Mouse (Mus musculus): Measurements from ENCODE around the gene Myh3. TPM values are rescaled to one million over a fixed set of nuclear protein-coding genes. Genes with fewer than 3 reads are reported as not detected.
"Not testable (repeated sequence)": the region's sequence is repeated elsewhere in the genome, so short reads cannot be mapped to it uniquely, and the experiment has no call there.

Myh3 gene
- total RNA-seq, 1 experiment from 2014 or later: 0.07 TPM

DNA sequence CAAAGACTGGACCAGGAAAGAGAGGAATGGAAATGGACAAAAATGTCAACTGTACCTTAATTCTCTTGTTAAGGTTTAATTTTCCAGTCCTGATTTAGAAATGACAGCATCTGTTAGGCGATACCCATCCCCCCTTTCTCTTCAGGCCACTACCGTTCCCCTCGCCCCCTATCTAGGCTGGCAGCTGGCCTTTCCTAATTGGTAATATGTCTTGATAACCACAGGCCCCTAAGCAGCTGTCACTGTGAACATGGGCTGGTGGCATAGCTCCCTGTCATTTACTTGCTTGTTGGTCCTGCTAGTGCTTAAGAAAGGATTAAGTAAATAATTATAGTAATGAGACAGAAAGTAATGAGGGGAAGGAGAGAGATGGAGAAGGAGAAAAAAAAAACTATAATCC lies 665 bp upstream of the Myh3 start:
- DNase-seq: no peak

- no peak for DNase-seq
Measured at GRCm38 (mm10) chr11:67078888-67079287, 788 bp downstream of the Myh3 start.

GRCm38 (mm10) chr11:67079740-67080139 lies 1.6 kb downstream of the Myh3 start:
- no peak for DNase-seq

- peak; percentile 71 for DNase-seq
Measured at GRCm38 (mm10) chr11:67080168-67080567, 2.1 kb downstream of the Myh3 start.

DNA sequence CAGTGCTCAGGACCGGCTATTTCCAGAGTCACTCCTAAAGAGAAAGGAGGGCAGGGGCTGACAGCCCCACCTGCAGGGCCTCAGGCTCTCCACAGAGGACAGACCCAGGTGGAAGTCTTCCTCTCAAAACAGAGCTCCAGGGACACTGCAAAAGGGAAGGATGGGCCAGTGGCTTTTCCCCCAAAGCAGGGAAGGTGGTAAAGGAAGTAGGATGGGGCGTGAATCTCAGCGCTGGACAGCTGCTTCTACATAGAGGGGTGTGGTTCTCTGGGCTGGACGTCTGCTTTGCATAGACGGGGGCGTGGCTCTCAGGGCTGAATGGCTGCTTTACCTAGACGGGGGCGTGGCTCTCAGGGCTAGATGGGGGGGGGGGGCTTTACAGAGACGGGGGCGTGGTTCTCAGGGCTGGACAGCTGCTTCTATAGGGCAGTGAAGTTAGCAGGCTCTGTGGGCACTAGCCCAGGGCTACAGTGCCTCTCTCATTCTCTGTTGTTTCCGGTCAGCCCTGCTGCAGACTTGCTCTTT lies 3.1 kb downstream of the Myh3 start:
- DNase-seq: peak; percentile 62

DNA sequence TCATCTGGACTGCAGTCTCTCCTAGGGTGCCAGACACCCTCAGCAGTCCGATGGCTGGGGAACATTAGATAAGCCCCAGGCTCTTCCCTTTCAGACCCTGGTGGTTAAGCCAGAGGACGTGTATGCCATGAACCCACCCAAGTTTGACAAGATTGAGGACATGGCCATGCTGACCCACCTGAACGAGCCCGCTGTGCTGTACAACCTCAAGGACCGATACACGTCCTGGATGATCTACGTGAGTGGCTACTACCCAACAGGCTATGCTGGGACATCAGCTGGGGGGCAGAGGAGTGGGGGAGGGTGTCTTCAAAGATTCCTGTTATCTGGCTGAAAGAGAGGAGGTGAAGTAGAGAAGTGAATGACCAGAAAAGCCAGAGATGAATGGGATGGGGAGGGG lies 4.1 kb downstream of the Myh3 start:
- no peak for DNase-seq

DNA sequence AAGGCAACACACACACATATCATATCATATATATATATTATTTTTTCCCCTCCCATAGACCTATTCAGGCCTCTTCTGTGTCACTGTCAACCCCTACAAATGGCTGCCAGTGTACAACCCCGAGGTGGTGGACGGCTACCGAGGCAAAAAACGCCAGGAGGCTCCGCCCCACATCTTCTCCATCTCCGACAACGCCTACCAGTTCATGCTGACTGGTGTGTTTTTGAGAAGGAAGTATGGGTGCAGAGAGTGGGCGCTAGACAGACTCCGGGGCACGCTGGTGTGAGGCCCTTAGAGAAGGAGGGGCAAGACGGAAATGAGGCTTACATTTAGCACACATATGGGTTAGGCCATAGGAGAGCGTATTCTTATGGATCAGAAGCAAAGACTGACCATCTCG lies 4.7 kb downstream of the Myh3 start:
- DNase-seq: no peak

DNA sequence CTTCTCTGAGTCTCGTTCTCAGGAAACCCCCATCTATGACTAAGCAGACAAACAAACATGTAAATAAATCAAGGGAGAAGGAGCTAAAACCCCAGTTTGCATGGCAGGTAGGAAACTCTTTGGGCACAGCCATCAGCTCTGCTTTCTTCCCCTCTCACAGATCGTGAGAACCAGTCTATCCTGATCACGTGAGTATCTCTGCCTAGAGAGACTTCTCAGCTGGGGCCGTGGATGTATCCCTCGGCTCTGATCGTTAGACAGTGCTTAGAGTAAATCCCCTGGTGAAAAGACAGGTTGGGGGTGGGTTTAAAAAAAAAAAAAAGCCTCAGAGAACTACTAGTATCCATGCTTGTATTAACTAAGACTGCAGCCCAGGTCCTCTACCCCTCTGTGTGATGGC lies 5.1 kb downstream of the Myh3 start:
- no peak for DNase-seq

DNA sequence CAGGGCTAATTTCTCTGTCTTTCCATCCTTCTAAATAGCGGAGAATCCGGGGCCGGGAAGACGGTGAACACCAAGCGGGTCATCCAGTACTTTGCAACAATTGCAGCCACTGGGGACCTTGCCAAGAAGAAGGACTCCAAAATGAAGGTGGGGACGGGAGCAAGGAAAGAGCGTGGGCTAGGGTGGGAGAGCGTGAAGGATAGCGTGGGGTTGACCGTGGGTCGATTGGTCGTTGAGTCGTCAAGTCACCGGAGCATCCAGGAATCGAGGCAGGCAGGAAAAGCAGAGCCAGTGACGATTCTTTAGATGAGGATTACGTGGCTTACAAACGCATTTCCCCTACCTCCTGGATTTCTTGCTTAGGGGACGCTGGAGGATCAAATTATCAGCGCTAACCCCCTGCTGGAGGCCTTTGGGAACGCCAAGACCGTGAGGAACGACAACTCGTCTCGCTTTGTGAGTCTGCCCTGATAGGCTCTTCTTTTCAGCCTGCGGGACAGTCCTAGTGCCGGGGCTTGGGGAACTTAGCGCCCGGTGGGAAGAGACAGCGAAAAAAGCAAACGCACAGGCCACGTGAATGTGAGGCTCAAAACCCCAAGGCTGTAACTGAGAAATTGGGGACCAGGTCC lies 5.7 kb downstream of the Myh3 start:
- no peak for DNase-seq

- DNase-seq: peak; percentile 84
Measured at GRCm38 (mm10) chr11:67085489-67085888, 7.4 kb downstream of the Myh3 start.

DNA sequence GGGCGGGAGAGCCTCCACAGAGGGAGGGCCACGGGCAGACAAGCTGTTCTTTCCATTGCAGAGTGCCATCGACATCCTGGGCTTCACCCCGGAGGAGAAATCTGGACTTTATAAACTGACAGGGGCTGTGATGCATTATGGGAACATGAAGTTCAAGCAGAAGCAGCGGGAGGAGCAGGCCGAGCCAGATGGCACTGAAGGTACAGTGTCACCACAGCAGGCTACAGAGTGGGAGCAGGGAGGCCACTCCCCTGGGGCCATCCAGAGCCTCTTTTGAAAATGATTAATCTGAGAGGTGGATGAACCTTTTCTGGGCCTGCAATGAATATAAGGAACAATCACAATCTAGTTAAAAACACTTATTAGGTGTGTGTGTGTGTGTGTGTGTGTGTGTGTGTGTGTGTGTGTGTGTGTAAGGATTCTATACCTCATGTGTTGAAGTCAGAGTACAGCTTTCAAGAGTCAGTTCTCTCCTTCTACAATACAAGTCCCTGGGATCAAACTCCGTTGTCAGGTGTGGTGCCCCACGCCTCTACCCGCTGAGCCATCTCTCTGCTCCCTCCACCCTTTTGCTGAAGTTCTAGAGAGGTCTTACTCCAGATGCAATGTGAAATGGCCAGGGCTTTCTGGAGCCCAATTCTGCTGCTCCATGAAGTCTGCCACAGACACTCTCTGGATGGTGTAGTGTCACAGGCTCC lies 8.5 kb downstream of the Myh3 start:
- peak; percentile 16 for DNase-seq

DNA sequence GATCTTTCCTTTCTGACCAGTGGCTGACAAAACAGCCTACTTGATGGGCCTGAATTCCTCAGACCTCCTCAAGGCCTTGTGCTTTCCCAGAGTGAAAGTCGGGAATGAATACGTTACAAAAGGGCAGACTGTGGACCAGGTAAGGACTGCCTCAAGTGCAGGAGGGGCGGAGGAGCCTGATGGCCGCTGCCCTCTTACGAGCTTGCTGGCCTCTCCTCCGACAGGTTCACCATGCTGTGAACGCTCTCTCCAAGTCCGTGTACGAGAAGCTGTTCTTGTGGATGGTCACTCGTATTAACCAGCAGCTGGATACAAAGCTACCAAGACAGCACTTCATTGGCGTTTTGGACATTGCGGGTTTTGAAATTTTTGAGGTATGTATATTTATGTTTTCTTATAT lies 9.1 kb downstream of the Myh3 start:
- DNase-seq: no peak

GRCm38 (mm10) chr11:67092354-67092753 lies 14.3 kb downstream of the Myh3 start:
- DNase-seq: not testable (repeated sequence)

DNA sequence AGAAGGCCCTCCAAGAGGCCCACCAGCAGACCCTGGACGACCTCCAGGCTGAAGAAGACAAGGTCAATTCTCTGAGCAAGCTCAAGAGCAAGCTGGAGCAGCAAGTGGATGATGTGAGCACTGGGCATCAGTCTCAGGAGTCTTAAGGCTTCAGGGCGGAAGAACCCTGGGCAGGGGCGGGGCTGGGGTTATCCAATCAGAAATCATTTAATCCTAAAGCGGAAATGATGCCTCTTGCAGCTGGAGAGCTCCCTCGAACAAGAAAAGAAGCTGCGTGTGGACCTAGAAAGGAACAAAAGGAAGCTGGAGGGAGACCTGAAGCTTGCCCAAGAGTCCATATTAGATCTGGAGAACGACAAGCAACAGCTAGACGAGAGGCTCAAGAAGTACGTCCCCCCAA lies 15.1 kb downstream of the Myh3 start:
- no peak for DNase-seq

- no peak for DNase-seq
Measured at GRCm38 (mm10) chr11:67093652-67094051, 15.6 kb downstream of the Myh3 start.

DNA sequence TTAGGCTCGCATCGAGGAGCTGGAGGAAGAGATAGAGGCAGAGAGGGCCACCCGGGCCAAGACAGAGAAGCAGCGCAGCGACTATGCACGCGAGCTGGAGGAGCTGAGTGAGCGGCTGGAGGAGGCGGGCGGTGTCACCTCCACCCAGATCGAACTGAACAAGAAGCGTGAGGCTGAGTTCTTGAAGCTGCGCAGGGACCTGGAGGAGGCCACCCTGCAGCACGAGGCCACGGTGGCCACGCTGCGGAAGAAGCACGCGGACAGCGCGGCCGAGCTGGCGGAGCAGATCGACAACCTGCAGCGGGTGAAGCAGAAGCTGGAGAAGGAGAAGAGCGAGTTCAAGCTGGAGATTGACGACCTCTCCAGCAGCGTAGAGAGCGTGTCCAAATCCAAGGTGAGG lies 16.4 kb downstream of the Myh3 start:
- no peak for DNase-seq

GRCm38 (mm10) chr11:67097709-67098108 lies 19.6 kb downstream of the Myh3 start:
- DNase-seq: no peak

- DNase-seq: no peak
Measured at GRCm38 (mm10) chr11:67098427-67098826, 20.3 kb downstream of the Myh3 start.

- DNase-seq: no peak
Measured at GRCm38 (mm10) chr11:67099241-67099640, 21.1 kb downstream of the Myh3 start.

GRCm38 (mm10) chr11:67100169-67100568 lies 22.1 kb downstream of the Myh3 start:
- peak; percentile 51 for DNase-seq

- DNase-seq: peak; percentile 70
Measured at GRCm38 (mm10) chr11:67101713-67102112, 23.6 kb downstream of the Myh3 start.

DNA sequence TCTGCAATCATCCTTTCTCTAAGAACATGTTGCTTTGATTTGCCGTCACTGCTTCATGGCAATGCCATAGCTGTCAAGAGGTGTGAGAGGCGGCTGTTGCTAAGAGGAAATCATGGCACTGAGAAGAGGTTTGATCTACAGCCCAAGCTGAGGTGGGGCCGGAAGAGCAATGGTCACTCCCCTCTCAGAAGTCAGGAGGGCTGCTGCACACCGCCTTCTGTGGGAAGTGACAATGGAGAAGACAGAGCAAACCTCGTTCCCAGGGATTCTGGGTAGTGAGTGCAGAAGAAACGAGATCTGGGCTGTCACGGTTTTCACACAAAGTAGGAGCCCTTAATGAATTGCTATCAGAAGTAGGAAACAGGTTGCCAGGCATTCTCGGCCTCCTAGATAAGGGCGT lies 25.2 kb downstream of the Myh3 start:
- DNase-seq: no peak

DNA sequence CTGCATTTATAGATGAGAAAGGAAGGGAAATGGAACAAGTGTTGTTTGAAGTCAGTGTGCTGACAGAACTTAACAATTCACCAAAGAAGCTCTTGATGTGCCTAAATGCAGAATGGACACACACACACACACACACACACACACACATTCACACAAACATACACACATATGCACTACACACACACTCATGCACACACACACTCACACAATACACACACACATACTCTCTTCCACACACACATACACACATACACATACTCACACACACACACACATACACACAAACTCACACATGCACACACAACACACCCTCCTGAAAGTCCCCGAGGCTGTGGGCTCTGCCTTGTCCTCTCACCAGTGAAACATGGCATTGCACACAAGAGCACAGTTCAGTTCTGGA lies 26.1 kb downstream of the Myh3 start:
- DNase-seq: no peak

GRCm38 (mm10) chr11:67104714-67105113 lies 26.6 kb downstream of the Myh3 start:
- DNase-seq: no peak
